Mouse (Mus musculus): Measurements from ENCODE around the gene Iqsec3. TPM values are rescaled to one million over a fixed set of nuclear protein-coding genes. Genes with fewer than 3 reads are reported as not detected.

The Iqsec3 gene
- 1 to 10 TPM; 2.9 to 4.4 TPM for total RNA-seq (2021)
- long read RNA-seq, experiment 1, result 0 reads
- long read RNA-seq, experiment 2, result 0 reads

GRCm38 (mm10) chr6:121473093-121473821, at the start of gene Iqsec3:
TSS of gene Iqsec3 (minus strand) at chr6:121473678.
- DNase-seq, result peak; percentile 96

DNA sequence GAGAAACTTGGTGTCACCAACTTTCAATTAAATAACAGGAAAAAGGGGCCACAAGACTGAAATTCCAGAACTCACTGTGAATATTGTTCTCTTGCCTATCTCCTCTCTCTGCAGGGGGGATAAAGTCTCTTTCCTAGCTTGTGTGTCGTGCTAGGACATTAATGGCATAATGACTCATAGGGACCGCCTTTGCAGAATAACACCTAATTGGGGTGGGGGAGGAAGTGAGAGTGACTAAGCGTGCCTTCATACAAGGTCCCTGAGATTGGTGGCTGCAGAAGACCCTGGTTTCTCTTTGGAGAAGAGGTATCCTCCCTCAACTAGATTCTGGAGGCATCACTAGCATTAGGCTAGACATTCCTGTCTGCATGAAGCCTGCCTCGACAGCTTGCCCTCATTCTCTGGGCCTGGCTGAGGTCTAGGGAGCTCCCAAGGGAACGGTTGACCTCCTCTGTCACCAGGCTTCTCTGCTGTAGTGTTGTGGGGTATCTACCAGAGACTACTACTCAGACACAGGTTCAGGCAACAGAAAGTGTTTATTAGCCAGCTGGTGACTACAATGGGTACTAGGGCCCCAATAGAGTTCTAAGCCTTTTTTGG, 48.7 kb upstream of the Iqsec3 start:
- no peak for DNase-seq

GRCm38 (mm10) chr6:121521030-121521429, 47.6 kb upstream of the Iqsec3 start:
- DNase-seq, result no peak

DNA sequence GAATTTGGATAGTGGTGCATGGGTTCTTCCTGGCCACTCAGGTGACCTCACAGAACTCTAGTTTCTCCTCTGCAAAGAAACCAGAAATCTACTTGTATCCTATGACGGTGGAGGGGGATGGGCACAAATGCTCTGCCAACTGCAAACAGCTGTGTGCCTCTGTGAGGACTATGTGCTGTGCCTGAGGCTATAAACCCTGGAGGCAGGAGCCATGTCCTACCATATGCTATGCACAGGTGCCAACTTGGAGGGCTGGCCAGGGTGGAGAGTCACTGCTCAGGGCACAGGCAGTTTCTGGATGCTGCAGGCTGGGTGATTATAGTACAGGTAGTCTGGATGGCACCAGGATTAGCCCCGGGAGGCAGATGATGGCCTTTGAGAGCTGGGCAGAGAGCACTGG, 46.4 kb upstream of the Iqsec3 start:
- DNase-seq, result no peak

DNA sequence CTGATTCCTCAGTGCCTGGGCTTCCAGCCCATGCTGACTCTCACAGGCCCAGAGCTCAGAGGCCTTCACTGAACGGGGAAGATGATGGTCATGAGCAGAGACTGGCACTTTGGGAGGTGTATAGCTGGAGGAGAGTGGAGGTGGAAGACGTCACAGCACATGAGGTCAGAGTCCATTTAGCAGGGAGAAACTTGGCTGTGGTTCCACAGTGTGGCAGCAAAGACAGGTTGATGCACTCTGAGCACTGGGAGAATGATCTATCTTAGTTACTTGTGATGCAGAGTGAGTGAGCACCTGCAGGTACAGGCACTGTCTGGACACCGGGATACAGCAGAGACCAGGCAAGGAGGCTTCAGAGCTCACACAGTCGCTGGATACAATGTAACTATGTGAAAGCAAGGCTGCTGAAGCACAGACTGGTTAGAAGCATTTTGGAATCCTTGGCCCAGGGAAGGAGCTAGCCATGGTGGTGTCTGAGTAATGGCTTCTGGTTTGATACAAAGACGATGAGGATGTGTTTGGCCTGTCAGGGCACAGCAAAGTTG, 45.9 kb upstream of the Iqsec3 start:
- DNase-seq, result no peak

DNA sequence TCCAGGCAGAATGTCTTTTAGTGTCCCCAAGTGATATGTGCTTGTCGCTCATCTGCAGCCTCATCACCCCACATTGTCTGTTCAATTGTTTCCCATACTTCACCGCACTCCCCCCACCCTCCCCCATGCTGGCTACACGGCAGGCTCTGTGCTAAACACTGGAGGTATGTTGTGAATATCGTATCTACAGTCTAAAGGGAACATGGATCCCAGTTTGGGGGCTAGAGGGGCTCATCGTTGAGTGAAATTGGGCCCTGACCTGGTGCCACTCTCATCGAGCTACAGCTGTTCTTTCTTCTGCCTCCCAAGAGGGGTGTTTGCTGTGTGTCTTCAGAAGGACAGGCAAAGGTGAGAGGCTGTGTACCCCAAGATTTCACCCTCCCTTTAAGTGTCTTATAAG, 44.2 kb upstream of the Iqsec3 start:
- DNase-seq, result no peak

GRCm38 (mm10) chr6:121510381-121510780, 36.9 kb upstream of the Iqsec3 start:
- DNase-seq, result no peak

- no peak for DNase-seq
Observed at GRCm38 (mm10) chr6:121509871-121510270, 36.4 kb upstream of the Iqsec3 start.

DNA sequence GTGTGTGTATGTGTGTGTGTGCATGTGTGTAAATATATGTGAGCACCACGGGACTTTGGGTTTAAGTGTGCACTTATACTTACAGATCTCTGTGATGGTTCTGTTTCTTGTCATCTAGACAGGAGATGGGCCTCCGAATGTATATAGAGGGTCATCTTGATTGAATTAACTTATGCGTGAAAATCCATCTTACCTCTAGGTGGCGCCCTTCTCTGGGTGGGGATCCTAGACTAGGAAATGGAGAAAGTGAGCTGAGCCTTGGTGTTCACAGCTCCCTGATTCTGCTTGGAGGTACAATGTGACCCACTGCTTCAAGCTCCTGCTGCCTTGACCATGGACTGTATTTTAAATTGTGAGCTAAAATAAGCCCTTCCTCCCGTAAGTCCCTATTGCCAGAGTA, 34.8 kb upstream of the Iqsec3 start:
- peak in 1 of 2 experiments; percentile 20 for DNase-seq

GRCm38 (mm10) chr6:121501044-121501638, 27.7 kb upstream of the Iqsec3 start:
- no peak for DNase-seq

GRCm38 (mm10) chr6:121499856-121500255, 26.4 kb upstream of the Iqsec3 start:
- DNase-seq, result no peak

DNA sequence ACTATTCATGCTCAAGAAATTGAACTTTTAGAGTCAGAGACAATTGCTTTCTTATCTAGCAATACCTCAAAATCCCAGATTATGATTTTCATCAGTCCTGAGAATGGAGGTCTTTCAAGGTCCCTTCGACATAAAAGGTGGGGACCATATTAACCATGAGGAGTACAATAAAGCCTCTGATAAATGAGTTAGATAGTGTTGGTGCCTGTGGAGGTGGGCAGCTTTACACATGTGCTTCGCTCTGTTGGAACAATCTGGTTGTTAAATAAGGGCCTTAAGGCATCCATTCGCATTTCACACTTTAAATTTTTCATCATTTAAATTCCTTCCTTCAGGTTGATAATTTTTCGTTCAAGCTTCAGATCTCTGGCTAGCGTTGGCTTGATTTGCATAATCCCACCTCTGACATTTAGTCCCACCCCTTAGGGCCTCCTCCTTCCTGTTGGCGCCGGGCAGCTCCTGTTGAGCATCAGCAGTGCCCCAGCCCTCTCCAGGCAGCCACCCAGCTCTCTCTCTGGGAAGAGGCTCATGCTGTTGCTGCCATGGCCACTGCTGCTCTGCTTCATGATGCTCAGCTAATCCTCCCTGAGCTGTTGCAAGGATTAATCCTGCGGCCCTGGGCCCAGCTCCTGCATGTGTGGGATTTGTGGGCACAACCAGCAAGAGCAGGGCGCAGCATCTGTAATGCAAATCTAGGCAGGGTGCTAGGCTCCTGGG, 25.5 kb upstream of the Iqsec3 start:
- DNase-seq, result peak in 1 of 2 experiments; percentile 2

DNA sequence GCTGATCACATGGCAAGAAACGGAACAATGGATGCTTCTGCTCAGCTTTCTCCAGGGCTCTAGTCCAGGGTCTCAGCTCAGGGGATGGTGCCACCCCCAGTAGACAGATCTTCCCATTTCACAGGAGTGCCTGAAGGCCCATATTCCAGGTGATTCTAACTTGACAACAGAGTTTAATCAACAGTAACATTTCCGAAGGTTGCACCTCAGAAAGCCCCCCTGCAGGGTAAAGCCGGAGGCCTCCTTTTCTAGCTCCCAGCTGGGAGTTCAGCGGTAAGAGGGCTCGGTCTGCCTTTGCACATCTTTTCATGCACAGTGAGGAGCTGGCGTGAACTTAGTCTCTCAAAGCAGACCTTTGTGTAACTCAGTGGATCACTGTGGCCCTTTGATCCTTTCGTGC, 22.1 kb upstream of the Iqsec3 start:
- DNase-seq, result no peak

- no peak for DNase-seq
Observed at GRCm38 (mm10) chr6:121495026-121495425, 21.5 kb upstream of the Iqsec3 start.

GRCm38 (mm10) chr6:121494319-121494718, 20.8 kb upstream of the Iqsec3 start:
- no peak for DNase-seq

DNA sequence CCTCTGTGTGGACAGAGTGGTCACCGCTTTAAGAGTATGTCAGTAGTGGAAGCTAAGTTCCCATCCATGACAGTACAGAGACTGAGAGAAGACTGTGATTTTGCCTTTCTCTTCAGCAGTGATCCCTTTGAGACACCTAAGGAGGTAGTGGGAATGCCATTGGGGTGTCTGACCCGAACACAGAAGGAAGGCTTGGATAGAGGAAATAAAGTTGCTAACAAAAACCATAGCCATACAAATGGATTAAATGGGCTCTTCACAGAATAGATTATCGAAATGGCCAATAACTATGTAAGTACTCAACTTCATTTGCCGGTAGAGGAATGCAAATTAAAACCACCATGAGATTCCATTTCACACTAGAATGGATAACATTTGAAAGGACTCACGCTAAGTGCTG, 17.9 kb upstream of the Iqsec3 start:
- DNase-seq, result no peak

DNA sequence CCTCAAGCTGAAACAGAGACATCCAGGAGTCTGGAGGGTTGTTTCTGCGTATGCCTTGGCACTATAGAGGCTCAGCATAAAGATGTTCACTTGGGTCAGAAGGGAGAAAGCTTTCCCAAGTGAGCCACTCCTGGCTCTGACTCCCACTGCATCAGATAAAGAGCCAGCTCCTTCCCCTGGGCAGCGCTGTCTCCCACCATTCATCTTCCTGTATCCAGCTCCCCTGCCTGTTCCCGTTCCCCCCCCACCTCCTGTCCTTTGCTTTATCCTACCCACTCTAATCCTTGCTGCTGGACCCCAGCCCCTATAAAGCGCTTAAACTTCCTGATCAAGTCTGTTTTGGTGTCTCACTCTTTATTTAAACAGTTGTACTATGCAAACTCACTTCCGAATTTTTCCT, 1.2 kb downstream of the Iqsec3 start:
- DNase-seq, result no peak

DNA sequence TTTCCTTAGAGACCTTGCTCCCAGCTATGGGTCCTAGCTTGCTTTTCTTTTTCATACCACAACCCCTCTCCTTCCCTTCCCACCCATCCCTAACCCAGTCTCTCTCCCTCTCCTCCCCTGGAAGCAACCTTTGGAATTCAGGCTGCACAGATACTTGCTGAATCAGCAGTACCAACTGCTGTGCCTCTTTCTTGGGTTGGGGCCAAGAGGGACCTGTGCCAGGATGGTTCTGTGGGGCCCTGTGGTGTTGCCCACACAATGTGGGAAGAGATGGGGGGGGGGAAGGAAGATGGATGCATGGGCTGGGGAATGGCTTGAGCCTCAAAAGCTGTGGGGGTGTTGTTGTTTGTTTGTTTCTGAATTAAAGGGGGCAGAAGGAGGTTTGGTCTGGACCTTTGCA, 5.2 kb downstream of the Iqsec3 start:
- DNase-seq, result no peak

DNA sequence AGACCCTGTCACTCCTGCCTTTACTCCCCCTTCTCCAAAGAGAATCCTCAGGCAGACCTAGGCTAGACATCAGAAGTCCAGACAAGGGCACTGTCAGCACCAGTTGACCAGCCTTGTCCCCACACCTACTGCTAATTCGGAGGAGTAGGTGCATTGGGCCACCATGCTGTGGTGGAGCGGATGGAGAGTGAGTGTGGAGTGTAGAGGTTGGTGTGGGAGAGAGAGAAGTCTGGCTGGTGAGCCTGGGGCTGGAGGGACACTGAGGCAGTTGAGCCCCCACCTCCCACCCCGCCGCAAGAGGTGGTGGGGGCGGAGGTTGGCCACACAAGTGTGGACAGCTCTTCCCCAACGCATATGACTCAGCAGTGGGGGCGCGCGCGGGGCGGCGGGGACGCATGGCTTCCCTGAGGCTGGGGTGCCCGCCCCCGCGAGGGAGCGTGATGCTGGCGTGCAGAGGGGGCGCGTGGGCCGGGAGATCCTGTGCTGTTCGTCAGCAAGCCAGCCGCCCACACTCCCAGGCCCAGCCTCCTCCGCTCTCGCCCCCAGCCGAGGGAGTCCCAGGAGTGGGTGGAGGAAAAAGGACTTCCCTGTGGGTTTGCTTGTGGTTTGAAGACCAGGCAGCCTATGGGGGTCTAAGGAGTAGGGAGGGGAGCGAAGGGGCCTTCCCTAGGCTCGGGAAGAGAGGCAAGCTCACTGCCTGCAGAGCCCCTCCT, 10.7 kb downstream of the Iqsec3 start:
- no peak for DNase-seq

GRCm38 (mm10) chr6:121457381-121457780, 16.1 kb downstream of the Iqsec3 start:
- DNase-seq, result no peak

- DNase-seq, result no peak
Observed at GRCm38 (mm10) chr6:121456651-121457050, 16.8 kb downstream of the Iqsec3 start.
